Mouse (Mus musculus) forelimb bud, embryonic 11.5 days (tissue): ENCODE measurements around the gene Ccdc62.

Source experiments
- DNase-seq: peaks from one replicate; pipeline ENCODE4 v3.0.0-alpha.2; 2012; ENCODE audit warnings: low read depth, low spot score

Gene Ccdc62

DNA sequence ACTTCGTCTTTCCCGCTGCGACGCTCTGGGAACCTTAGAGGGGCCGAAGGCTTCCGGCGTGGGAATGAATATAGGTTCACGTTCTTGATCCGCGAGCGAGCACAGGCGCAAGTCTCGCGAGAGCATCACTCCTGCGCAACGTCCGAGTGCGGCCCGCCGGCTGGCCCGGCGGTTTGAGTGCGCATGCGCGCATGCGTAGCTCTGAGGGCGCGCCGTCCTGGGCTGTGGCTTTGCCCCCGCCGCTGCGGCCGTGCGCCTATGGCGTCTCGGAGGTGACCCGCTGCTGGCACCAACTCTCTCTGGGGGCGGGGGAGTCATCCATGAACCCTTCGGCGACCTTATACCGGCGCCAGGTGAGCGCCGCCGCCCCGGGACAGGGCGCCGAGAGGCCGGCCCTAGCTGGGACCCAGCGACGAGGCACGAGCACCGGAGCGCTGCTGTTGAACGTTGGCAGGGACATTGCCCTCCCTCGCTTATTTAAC, at the start of gene Ccdc62:
Gene Ccdc62, plus strand, starts transcription at position 172 of the 482 bp plus-strand sequence.
- peak; percentile 99 for DNase-seq

DNA sequence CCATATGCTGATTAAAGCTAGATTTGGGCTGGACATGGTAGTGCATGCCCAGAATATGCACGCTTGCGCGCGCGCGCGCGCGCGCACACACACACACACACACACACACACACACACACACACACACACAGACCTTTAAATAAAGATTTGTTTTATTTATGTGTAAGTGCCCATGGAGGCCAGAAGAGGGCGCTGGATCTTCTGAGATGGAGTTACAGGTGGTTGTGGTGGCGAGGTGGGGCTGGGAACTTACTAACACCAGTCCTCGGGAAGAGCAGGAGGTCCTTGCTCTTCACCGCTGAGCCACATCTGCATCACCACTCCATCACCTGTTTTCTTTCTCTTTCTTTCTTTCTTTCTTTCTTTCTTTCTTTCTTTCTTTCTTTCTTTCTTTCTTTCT, 49.7 kb upstream of the Ccdc62 start:
- DNase-seq = no peak

DNA sequence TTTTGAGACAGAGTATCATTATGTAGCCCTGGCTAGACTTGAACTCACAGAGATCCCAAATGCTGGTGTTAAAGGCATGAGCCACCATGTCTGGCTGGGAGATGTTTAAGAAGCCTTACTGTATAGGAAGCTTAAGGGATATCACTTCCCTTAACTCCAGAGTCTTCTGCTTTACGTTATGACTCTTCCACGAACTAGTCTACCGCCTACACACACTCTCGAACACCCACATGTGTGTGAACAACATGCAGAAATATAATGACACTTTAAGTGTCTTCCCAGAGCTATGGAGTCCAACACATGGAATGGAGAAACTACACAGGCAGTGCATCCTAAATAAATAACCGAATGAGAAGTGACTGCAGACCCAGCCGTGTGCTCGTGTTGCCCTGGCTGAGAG, 46.6 kb upstream of the Ccdc62 start:
- DNase-seq = no peak

DNA sequence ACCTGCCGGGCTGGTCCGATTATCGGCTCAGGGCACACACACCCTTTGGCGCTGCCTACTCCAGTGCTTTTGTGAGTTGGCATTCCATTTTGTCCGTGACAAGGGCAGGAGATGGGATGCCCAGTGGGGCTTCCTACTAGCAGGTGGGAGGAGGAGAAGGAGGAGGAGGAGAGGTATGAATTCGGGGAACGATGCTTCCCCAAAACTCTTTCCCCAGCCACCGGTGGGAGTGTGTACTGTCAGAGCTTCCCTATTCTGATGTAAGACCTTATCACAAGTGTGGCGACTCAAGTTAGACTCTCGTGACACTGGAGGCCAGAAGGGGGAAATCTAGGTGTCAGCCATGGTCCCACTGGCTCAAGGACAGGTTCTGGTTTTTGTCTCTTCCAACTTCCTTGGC, 46.1 kb upstream of the Ccdc62 start:
- no peak for DNase-seq

DNA sequence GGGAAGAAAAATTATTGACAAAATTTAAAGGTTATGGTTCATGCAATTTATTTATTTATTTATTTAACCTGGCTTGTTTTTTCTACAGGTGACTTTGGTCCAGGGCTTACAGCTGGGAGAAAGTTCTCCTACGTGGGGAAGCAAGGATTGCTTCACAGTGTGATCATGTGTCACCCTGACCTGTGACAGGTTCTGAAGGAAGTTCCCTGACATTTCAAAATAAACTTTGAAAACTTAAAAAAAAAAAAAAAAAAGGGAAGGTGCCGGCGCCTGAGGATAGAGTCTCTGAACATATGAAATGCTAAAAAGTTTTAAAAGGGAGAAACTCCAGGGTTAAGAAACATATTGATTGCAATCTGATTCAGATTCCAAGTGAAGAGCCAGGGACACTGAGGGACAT, 44.1 kb upstream of the Ccdc62 start:
- DNase-seq = no peak

DNA sequence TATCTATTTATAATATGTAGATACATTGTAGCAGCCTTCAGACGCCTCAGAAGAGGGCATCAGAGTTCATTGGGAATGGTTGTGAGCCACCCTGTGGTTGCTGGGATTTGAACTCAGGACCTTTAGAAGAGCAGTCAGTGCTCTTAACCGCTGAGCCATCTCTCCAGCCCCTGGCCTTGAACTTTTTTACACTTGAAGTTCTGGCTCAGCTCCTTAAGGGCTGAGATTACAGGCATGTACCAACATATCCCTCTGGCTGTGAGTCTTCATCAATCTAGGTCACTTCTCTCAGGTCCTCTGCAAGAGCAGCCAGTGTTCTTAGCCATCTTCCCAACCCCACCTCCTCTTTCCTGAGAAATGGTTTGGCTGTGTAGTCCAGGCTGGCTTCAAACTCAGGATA, 40.2 kb upstream of the Ccdc62 start:
- DNase-seq = no peak

DNA sequence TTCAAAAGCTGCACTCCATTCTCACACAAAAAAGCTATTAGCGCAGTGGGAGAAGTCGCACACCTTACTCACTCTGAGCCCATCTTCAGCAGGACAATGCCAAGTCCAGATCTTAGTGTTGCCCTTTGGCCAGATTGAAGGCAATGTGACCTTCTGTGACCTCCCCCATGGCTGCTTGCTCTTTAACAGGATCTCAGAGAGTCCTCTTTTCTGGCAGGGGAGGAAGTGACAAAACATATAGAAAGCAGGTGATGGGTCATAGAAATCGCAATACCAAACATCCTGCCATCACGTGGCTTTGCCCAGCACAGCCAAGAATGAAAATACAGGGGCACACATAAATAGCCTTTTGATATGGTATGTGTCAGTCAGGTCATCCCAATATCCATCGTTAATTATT, 39.5 kb upstream of the Ccdc62 start:
- DNase-seq = no peak

DNA sequence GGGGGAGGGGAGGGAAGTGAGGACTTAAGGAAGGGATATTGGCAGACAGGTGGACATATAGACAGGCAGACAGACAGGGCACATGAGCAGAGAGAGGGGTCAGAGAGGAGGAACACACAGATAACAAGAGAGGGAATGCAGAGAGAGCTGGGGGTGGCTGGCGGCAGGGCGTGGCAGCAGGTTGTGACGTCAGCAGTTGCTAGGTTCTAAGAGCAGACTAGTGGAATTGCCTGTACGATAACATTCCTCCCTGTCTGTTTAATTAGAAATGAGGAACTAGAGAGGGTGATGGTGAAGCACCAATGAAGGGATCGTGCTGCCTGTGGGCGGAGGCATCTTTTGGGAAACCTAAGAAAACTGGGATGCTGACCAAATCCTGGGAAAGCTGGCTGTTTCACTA, 38.8 kb upstream of the Ccdc62 start:
- peak; percentile 12 for DNase-seq

DNA sequence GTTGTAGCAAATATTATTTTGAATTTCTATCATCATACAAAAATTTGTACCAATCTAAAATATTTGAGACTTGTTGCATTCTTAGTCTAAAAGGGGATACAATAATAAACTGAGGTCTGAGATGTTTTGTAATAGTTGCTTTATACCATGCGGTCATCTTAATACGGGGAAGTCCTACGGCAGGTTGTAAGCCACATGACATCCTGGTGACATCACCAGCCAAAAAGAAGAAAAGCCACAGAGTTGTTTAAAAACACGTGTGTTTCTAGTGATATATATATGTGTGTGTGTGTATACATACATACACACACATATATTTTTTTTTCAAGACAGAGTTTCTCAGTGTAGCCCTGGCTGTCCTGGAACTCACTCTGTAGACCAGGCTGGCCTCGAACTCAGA, 37.0 kb upstream of the Ccdc62 start:
- DNase-seq = no peak

DNA sequence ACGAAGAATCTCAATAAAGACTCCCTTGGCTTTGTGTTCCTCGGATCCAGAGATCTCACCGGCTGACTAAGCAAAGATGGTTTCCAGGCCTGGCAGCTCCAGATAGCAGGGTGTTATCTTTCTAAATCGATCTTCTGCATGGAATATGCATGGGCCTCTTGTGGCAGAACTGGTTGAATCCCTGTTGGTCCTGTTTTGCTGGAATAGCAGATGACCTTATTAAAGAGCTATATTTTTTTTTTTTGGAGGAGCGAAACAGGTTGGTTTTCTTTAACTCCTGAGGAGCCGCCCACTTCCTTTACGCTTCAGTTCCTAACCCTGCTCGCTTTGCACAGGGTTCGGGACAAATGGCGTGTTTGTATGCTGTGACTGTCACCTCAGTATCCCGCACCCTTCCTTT, 34.1 kb upstream of the Ccdc62 start:
- no peak for DNase-seq

DNA sequence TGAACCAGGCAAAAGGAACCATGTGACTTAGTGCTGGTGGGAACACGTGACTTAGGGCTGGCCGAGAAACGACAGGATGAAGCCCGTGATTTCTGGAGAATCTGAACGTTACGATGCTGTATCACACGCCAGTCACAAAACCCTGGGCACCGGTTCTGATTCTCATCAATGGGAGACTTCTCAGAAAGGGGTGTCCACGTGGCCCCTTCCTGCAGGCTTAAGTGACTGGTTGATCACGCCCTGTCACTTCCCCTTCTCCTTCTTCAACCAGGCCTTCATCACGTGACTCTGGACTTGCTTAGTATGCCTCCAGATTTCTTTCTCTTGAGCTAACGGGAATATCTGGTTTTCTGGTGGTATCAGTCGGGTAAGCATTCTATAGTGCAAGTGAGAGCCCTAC, 33.1 kb upstream of the Ccdc62 start:
- no peak for DNase-seq

DNA sequence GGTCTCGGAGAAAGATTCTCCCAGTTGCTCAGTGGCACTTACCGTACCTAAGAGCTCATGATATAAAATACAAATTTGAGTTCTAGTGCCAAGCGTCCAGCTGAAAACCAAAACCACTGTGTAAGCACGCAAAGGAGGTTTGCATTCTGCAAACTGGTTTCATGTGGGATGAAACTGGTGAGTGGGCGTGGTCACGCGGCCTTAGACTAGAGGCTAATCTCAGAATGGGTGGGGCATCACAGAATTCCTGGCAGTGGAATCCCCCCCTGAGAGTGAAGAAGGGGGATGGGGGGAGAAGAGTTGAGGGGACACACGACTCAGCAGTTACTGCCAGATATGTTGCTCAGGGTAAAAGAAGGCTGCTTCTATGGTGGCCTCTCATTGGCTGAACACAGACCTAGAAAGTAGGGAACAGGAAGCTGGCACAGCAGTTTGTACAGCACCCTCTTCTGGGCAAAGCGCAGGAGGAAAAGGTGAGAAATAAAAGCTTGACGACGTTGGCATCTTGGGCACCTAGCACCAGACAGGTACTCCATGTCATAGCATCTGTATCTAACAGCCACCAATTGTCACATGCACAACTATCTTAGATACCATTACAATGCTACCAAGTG, 26.3 kb upstream of the Ccdc62 start:
- no peak for DNase-seq

DNA sequence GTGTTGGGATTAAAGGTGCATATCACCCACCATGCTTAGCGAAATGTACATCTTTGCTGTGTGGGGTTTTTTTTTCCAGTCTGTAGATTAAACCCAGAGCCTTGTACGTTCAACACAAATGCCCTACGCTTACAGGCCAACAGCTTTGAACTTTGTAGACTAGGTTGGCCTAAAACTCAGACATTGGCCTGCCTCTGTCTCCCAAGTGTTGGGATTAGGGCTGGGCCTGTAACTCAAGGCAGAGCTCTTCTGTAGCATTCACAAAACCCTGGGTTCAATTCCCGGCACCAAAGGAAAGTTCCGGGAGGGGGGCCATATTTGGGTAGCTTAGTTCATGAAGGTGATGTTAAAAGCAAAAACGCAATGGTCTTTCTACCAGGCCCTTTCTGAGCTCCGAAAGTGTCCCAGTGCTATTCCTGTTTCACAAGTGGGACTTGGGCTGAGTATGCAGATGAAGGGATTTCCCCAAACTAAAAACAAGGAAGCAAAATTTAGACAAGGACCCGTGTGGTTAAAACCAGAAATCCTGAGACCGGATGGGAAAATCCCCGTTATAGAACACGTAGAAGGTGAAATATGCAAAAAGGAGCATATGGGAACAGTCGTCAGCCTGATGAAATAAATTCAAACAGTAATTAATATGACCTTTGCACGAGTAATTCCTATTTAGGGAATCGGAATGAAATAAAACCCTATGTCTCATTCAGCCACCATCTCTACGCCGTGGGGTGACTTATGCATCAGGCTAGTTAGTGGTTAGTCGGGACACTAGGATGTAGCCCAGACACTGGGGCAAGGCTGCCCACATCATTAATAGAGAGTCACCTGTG, 24.1 kb upstream of the Ccdc62 start:
- DNase-seq = no peak

DNA sequence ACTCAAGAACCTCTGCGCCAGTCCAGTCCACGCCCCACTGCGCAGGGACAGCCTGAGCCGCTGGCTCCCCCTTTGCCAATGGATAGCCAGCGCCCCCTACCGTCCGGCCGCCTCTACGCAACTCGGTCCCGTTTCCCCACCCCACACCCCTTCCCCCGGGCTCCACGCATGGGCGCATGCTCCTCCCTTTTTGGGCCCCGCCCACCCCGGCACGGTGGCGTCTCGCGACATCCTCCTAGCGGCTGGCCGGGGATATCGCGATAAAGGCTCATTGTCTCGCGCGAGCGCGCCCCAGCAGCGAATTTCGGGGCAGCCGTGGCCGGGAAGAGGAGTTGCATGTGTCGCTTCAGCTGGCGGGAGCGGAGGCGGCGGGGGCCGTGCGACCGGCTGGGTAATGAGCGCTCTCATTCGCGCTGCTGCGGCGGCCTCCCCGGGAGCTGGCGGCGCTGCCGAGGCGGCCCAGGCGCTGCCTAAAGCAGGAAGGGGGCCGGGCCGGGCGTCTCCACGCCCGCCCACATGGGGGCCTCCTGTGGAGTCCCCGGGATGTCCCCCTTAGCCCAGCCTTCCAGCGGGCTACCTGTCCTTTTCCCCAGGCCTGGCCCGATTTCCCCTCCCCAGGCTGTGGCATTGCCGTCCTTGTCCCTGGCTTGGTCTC, 23.4 kb upstream of the Ccdc62 start, which contains the start of gene Denr:
Gene Denr, plus strand, starts transcription at position 200 of the 655 bp plus-strand sequence.
- DNase-seq = peak; percentile 98

DNA sequence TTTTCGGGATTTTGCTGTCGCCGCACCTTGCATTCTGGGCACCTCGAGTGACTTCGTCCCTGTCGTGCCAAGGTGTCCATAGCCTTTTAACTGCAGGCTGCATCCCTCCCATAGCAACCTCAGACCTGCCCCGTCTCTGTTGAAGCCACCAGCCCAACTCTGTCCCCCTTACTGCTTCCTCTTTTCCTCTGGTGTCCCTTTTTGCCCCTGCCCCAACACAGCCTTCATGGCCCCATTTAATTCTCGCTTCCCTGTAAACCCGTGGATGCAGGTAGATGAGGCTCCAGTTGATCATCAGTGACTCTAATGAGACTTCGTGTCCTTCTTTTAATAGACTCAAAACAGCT, 22.9 kb upstream of the Ccdc62 start:
- no peak for DNase-seq

DNA sequence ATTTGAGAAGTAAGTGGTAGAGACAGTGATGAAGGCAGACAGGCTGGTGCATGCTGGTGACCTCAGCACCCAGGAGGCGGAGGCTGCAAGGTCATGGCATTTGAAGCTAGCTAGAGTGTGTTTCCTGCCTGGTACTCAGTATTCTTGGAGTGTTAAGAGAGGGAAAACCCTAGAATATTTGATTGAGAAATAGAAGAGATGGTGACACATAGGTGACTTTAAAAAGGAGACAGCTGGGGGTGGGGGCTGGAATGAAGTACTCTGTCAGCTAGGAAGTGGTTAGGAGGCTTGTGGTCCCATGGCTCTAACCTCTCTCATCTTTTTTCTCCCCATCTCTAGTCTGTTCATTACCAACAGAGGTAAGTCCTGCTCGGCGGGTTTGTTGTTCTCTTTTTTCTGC, 15.6 kb upstream of the Ccdc62 start:
- DNase-seq = no peak

DNA sequence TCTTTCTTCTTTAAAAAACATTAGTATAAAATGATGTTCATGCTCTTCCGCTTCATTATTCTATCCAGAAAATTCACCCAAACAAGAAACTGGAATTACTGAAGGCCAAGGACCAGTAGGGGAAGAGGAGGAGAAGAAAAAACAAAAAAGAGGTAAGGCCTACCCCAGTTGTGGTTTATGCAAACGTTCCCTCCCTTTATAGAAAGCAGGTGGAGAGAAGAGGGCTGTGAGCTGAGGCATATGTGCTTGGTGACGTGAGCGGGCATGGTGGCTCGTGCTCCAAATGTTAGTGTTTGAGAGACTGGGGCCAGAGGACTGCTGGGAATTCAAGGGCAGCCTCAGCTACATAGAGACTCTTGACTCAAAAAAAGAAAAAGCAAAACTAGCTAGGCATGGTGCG, 8.4 kb upstream of the Ccdc62 start:
- no peak for DNase-seq

DNA sequence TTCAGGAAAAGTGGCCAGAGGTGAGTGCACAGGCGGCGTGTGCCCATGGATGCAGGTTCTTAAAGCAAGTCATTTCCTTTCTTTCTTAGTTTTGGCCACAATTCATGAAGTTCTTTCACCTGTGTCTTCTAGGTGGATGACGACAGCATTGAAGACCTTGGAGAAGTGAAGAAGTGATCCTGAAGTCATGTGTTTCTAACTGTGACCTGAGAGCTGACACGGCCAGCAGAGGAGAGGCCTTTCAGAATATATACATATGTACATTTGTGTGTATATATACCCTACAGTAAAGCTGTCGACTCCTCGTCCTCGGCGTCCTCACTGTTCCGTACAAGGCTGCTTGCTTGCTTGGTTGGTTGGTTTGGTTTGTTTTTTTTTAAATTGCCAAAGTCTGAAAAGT, 3.4 kb upstream of the Ccdc62 start, which contains the start of gene Gm43518:
Gene Gm43518, plus strand, starts transcription at position 301 of the 400 bp plus-strand sequence.
- DNase-seq = no peak

DNA sequence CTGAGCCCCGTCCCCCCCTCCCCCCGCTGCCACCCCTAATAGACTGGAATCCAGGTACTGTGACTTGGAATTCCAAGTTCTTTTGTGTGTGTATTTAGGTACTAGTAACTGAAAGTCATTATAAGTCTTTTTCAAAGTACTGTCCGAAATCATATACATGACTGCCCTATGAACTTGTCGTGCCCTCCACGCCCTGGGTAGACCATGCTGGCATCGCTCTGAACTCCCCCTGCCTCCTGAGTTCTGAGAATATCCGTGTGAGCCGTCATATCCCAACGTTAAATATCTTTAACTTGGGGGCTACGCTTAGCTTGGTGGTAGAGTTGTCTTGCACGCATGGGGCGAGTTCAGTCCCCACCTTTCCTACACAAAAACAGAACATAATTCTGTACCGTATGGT, 652 bp downstream of the Ccdc62 start:
- no peak for DNase-seq

DNA sequence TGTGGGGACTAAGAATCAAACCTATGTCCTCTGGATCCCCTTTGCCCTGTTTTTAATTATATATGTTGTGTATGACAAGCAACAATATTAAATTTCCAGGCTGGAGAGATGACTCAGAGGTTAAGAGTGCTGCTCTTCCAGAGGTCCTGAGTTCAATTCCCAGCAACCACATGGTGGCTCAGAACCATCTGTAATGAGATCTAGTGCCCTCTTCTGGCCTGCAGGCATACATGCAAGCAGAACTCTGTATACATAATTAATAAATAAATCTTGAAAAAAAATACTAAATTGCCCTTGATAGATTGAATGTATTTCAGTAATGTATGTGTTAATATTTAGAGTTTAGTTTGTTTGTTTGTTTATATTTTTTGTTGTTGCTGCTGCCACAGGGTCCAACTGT, 2.4 kb downstream of the Ccdc62 start:
- no peak for DNase-seq

DNA sequence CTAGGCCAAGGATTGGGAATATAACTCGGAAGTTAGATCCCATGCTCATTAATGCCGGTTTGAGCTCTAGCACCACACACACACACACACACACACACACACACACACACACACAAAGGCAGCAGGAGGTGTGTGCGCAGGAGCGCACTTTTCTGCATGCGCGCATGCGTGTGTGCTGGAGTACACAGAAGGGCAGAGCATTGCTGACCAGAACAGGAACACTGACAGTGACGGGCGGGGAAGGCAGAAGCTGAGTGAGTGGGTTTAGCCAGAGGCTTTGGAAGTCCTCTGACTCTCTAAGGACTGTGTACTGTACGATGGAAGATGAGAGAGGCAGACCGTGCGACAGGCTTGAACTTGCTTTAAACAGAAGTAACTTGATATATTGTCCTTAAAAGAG, 3.1 kb downstream of the Ccdc62 start:
- no peak for DNase-seq

DNA sequence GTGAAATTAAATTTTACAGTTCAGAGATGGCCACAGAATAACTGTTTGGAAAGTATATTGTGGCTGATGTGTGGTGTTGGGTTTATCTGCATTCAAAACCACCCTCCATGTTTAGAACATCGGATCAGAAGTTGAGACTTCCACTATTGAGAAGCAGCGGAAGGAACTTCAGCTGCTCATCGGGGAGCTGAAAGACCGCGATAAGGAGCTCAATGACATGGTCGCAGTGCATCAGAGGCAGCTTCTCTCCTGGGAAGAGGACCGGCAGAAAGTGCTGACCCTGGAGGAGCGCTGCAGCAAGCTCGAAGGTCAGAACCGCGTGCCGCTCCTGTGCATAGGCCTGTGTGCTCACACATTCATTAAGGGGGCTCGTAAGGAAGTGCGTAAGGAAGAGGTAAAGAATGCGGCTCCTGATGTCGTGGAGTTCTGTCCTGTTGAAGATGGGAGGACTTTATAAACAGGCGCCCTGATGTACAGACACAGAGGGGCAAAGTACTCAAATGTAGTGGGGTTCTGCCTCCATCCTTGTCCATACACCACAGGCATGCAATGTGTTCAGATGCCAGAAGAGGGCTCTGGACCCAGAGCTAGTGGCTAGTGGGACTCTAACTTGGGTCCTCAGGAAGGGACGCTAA, 3.6 kb downstream of the Ccdc62 start:
- no peak for DNase-seq
